Mouse (Mus musculus) kidney, postnatal 25 days (tissue): Measurements from ENCODE around the gene Bloc1s5.

Experiments used
- DNase-seq, 2 experiments: peaks; one replicate each; pipeline ENCODE4 v3.0.0; 2021; ENCODE audit warnings: mixed read lengths in 2 of 2

Gene Bloc1s5

GRCm38 (mm10) chr13:38616887-38617286, 18.0 kb downstream of the Bloc1s5 start:
- no peak for DNase-seq

GRCm38 (mm10) chr13:38615656-38616055, 19.3 kb downstream of the Bloc1s5 start:
- DNase-seq = no peak

GRCm38 (mm10) chr13:38614298-38614697, 20.6 kb downstream of the Bloc1s5 start:
- no peak for DNase-seq

GRCm38 (mm10) chr13:38613583-38613982, 21.3 kb downstream of the Bloc1s5 start:
- DNase-seq = no peak

- no peak for DNase-seq
Observed at GRCm38 (mm10) chr13:38612608-38613007, 22.3 kb downstream of the Bloc1s5 start.

GRCm38 (mm10) chr13:38612179-38612578, 22.7 kb downstream of the Bloc1s5 start:
- DNase-seq = no peak

- peak; percentile 83 to 88 for DNase-seq
Observed at GRCm38 (mm10) chr13:38610336-38610735, 24.6 kb downstream of the Bloc1s5 start.

GRCm38 (mm10) chr13:38607130-38607529, 27.8 kb downstream of the Bloc1s5 start:
- no peak for DNase-seq

- no peak for DNase-seq
Observed at GRCm38 (mm10) chr13:38605353-38605752, 29.6 kb downstream of the Bloc1s5 start.

- DNase-seq = no peak
Observed at GRCm38 (mm10) chr13:38602966-38603365, 31.9 kb downstream of the Bloc1s5 start.

GRCm38 (mm10) chr13:38602243-38602832, 32.6 kb downstream of the Bloc1s5 start:
- DNase-seq = no peak

GRCm38 (mm10) chr13:38600811-38601210, 34.1 kb downstream of the Bloc1s5 start:
- no peak for DNase-seq

- DNase-seq = no peak
Observed at GRCm38 (mm10) chr13:38597076-38597475, 37.8 kb downstream of the Bloc1s5 start.

GRCm38 (mm10) chr13:38596461-38596860, 38.4 kb downstream of the Bloc1s5 start:
- peak in 1 of 2 experiments; percentile 38 for DNase-seq

GRCm38 (mm10) chr13:38593114-38593513, 41.8 kb downstream of the Bloc1s5 start:
- DNase-seq = peak; percentile 48 to 56

GRCm38 (mm10) chr13:38587350-38587749, 47.6 kb downstream of the Bloc1s5 start:
- DNase-seq = no peak

- no peak for DNase-seq
Observed at GRCm38 (mm10) chr13:38586451-38586850, 48.5 kb downstream of the Bloc1s5 start.

GRCm38 (mm10) chr13:38582768-38583167, 52.1 kb downstream of the Bloc1s5 start:
- peak; percentile 29 to 45 for DNase-seq

GRCm38 (mm10) chr13:38580601-38581457, 54.1 kb downstream of the Bloc1s5 start:
- DNase-seq = peak; percentile 83 to 90

- DNase-seq = no peak
Observed at GRCm38 (mm10) chr13:38579971-38580600, 54.8 kb downstream of the Bloc1s5 start.

GRCm38 (mm10) chr13:38574668-38575067, 60.2 kb downstream of the Bloc1s5 start:
- no peak for DNase-seq

- DNase-seq = no peak
Observed at GRCm38 (mm10) chr13:38573281-38573680, 61.6 kb downstream of the Bloc1s5 start.

GRCm38 (mm10) chr13:38565245-38565644, 69.7 kb downstream of the Bloc1s5 start:
- DNase-seq = peak in 1 of 2 experiments; percentile 16

- no peak for DNase-seq
Observed at GRCm38 (mm10) chr13:38554611-38555010, 80.3 kb downstream of the Bloc1s5 start.
